Mouse (Mus musculus) limb, embryonic 10.5 days (tissue): ENCODE data around the gene Zbtb17. TPM values are rescaled to one million over a fixed set of nuclear protein-coding genes. Genes with fewer than 3 reads are reported as not detected.
A peak's percentile ranks its signal among the peaks of the same experiment; 100 is the strongest.

ENCODE experiments used
- DNase-seq: peaks from one replicate; pipeline ENCODE4 v3.0.0-alpha.2; 2017; ENCODE audit warnings: low spot score
- H3K27ac ChIP-seq: fragments of 300-500 bp; sonication (generic); 2 replicates; pipeline ENCODE4 v1.5.1; 2016; ENCODE audit warnings: mild to moderate bottlenecking
- H3K27me3 ChIP-seq: fragments of 300-500 bp; sonication (generic); 2 replicates; pipeline ENCODE4 v1.6.1; 2016; ENCODE audit warnings: low read depth, mild to moderate bottlenecking; ENCODE audit not compliant: poor library complexity, severe bottlenecking
- H3K36me3 ChIP-seq: fragments of 300-500 bp; sonication (generic); 2 replicates; pipeline ENCODE4 v1.6.1; 2016; ENCODE audit warnings: mild to moderate bottlenecking, moderate library complexity
- H3K4me1 ChIP-seq: fragments of 300-500 bp; sonication (generic); 2 replicates; pipeline ENCODE4 v1.6.1; 2016
- H3K4me3 ChIP-seq: fragments of 300-500 bp; sonication (generic); 2 replicates; pipeline ENCODE4 v1.5.1; 2016; ENCODE audit warnings: mild to moderate bottlenecking, moderate library complexity
- H3K9me3 ChIP-seq: fragments of 300-500 bp; sonication (generic); replicated peaks from 2 replicates; pipeline ENCODE4 v1.6.1; 2016; ENCODE audit warnings: mild to moderate bottlenecking
- WGBS: fragments of 180-500 bp; shearing (Covaris S2); methylation state at CpG from one replicate; pipeline ENCODE4 v1.1.7; 2016; 5-methylcytosine and 5-hydroxymethylcytosine counted together
- polyA plus RNA-seq: library from polyadenylated mRNA; unstranded; fragments of >200 nt; fragmentation: Nextera tagmentation; extraction: Ambion mirVana; gene quantifications from 2 replicates; pipeline ENCODE4 v1.2.1, GENCODE M21; 2016

The Zbtb17 gene
- polyA plus RNA-seq, 1 experiment from 2014 or later, result 66.5 TPM

GRCm38 (mm10) chr4:141419398-141420191 lies 24.9 kb upstream of the Zbtb17 start:
- Histone ChIP-seq H3K36me3 (no peaks in the 10 kb centered on the region), H3K4me3 (no peak overlapping the region), H3K27me3 (peaks cover 40% of the 10 kb centered on the region), H3K9me3 (no peaks in the 10 kb centered on the region), H3K4me1 (peaks cover 23% of the 10 kb centered on the region), H3K27ac (no peak overlapping the region)
- WGBS, result 63% methylated on average over 27 of the region's 27 CpGs
- no peak for DNase-seq

GRCm38 (mm10) chr4:141420192-141420829 lies 24.1 kb upstream of the Zbtb17 start, which contains the start of gene Hspb7:
Hspb7 (plus strand) TSS chr4:141420779.
- Histone ChIP-seq H3K27ac (no peak within 1 kb of the TSS), H3K4me3 (no peak within 1 kb of the TSS), H3K9me3 (no peaks in the 10 kb centered on the region), H3K27me3 (peaks cover 47% of the 10 kb centered on the region), H3K4me1 (peaks cover 29% of the 10 kb centered on the region), H3K36me3 (no peaks in the 10 kb centered on the region)
- WGBS, result 49% methylated on average over 9 of the region's 9 CpGs
- no peak for DNase-seq

DNA sequence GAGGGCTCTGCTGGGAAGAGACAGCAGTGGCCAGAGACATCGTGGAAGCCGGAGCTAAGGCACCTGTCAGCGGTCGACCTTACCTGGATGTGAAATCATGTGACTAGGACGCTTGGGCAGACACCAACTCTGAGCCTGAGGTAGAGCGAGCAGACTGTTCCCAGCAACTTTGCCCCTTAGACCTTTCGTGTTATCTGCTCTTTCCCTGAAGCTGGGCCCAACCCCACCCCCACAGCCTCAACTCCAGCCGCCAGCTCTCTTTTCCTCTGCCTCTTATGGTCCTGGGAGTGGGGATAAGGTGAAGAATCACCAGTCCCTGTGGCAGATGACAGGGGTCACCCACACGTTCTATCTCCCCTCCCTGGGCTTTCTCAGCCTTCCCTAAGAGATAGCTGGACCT lies 23.6 kb upstream of the Zbtb17 start:
- no peak overlapping the region for H3K4me3 ChIP-seq
- no peak overlapping the region for H3K27ac ChIP-seq
- H3K36me3 ChIP-seq, result no peaks in the 10 kb centered on the region
- WGBS, result 41% methylated on average over 9 of the region's 9 CpGs
- peaks cover 53% of the 10 kb centered on the region for H3K27me3 ChIP-seq
- no peaks in the 10 kb centered on the region for H3K9me3 ChIP-seq
- DNase-seq, result no peak
- H3K4me1 ChIP-seq, result peaks cover 34% of the 10 kb centered on the region

DNA sequence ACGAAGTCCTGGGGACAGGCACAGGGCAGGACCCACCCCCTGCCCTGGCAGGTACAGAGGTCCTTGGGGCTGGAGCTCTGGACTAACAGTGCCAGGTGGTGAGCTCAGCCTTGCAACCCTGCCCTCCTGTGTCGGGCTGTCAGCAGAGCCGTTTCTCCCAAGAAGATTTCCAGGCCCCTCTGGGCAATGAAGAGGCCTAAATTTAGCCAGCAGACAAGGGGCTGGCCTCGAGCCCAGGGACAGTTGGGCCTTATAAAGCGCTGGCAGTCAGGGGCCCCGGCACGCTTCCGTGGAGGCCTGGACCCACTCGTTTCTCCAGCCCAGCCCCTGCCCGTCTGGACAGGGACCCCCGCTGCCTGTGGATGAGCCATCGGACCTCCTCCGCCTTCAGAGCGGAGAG lies 23.0 kb upstream of the Zbtb17 start:
- Histone ChIP-seq H3K4me3 (no peak overlapping the region), H3K9me3 (no peaks in the 10 kb centered on the region), H3K27me3 (peaks cover 58% of the 10 kb centered on the region), H3K36me3 (no peaks in the 10 kb centered on the region), H3K27ac (no peak overlapping the region), H3K4me1 (peaks cover 38% of the 10 kb centered on the region)
- DNase-seq, result no peak
- 51% methylated on average over 14 of the region's 14 CpGs for WGBS

DNA sequence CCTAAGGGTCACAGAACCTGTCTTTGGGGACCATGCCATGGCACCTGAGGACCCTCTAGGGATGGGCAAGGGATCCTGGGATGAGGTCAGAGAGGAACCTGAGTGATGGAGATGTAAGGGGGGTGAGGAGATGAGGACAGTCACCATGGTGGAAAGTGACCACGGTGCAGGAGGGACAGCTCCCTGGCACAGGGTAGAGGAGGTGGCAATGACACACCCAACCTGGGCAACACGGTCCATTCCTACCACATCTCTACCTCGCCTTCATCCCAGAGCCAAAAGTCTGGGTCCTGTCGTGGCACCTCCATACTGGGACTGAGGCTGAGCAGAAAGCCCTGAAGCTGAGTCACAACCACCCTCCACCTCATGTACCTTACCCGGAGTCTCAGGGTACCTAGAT lies 21.6 kb upstream of the Zbtb17 start:
- Histone ChIP-seq H3K4me1 (peaks cover 38% of the 10 kb centered on the region), H3K27me3 (peaks cover 72% of the 10 kb centered on the region), H3K36me3 (no peaks in the 10 kb centered on the region), H3K4me3 (no peak overlapping the region), H3K9me3 (no peaks in the 10 kb centered on the region), H3K27ac (no peak overlapping the region)
- DNase-seq, result no peak
- WGBS, result 88% methylated on average over 5 of the region's 5 CpGs

- Histone ChIP-seq H3K27ac (no peak overlapping the region), H3K9me3 (no peaks in the 10 kb centered on the region), H3K36me3 (no peaks in the 10 kb centered on the region), H3K4me1 (peaks cover 38% of the 10 kb centered on the region), H3K4me3 (no peak overlapping the region), H3K27me3 (peaks cover 77% of the 10 kb centered on the region)
- no peak for DNase-seq
- WGBS, result 87% methylated on average over 5 of the region's 5 CpGs
Measured at GRCm38 (mm10) chr4:141423288-141423687, 21.2 kb upstream of the Zbtb17 start.

- no peaks in the 10 kb centered on the region for H3K9me3 ChIP-seq
- WGBS, result 87% methylated on average over 13 of the region's 13 CpGs
- H3K27me3 ChIP-seq, result peaks cover 79% of the 10 kb centered on the region
- H3K4me1 ChIP-seq, result peaks cover 38% of the 10 kb centered on the region
- DNase-seq, result no peak
- H3K36me3 ChIP-seq, result no peaks in the 10 kb centered on the region
- no peak overlapping the region for H3K4me3 ChIP-seq
- H3K27ac ChIP-seq, result no peak overlapping the region
Measured at GRCm38 (mm10) chr4:141423691-141424431, 20.6 kb upstream of the Zbtb17 start.

- DNase-seq, result peak; percentile 42
Measured at GRCm38 (mm10) chr4:141425484-141426479, 18.7 kb upstream of the Zbtb17 start.

GRCm38 (mm10) chr4:141426796-141427745 lies 17.4 kb upstream of the Zbtb17 start:
- no peak for DNase-seq
- no peaks in the 10 kb centered on the region for H3K9me3 ChIP-seq
- H3K27me3 ChIP-seq, result peaks cover 68% of the 10 kb centered on the region
- H3K27ac ChIP-seq, result no peak overlapping the region
- WGBS, result 76% methylated on average over 10 of the region's 10 CpGs
- H3K36me3 ChIP-seq, result no peaks in the 10 kb centered on the region
- no peak overlapping the region for H3K4me3 ChIP-seq
- H3K4me1 ChIP-seq, result peaks cover 15% of the 10 kb centered on the region

More at GRCm38 (mm10) chr4:141425484-141426479, 18.7 kb upstream of the Zbtb17 start:
- Histone ChIP-seq H3K36me3 (no peaks in the 10 kb centered on the region), H3K4me1 (peaks cover 26% of the 10 kb centered on the region), H3K27me3 (peaks cover 74% of the 10 kb centered on the region), H3K27ac (peak overlapping the region; percentile 39; the same call in 1 of the 2 replicates), H3K4me3 (peak overlapping the region; percentile 49), H3K9me3 (no peaks in the 10 kb centered on the region)
- 6% methylated on average over 36 of the region's 36 CpGs for WGBS

GRCm38 (mm10) chr4:141427921-141428320 lies 16.5 kb upstream of the Zbtb17 start:
- no peaks in the 10 kb centered on the region for H3K36me3 ChIP-seq
- H3K4me1 ChIP-seq, result peaks cover 17% of the 10 kb centered on the region
- no peaks in the 10 kb centered on the region for H3K9me3 ChIP-seq
- 87% methylated on average over 13 of the region's 13 CpGs for WGBS
- H3K27ac ChIP-seq, result no peak overlapping the region
- H3K4me3 ChIP-seq, result no peak overlapping the region
- peaks cover 62% of the 10 kb centered on the region for H3K27me3 ChIP-seq
- no peak for DNase-seq

- H3K4me3 ChIP-seq, result no peak overlapping the region
- WGBS, result 88% methylated on average over 6 of the region's 6 CpGs
- peaks cover 17% of the 10 kb centered on the region for H3K4me1 ChIP-seq
Measured at GRCm38 (mm10) chr4:141429381-141429780, 15.1 kb upstream of the Zbtb17 start.

More at GRCm38 (mm10) chr4:141429381-141429780, 15.1 kb upstream of the Zbtb17 start:
- Histone ChIP-seq H3K9me3 (no peaks in the 10 kb centered on the region), H3K36me3 (no peaks in the 10 kb centered on the region), H3K27ac (no peak overlapping the region), H3K27me3 (peaks cover 51% of the 10 kb centered on the region)
- no peak for DNase-seq
